Mouse (Mus musculus) urinary bladder, adult 2 months (tissue): ENCODE data around the gene Olfr630. TPM values are rescaled to one million over a fixed set of nuclear protein-coding genes. Genes with fewer than 3 reads are reported as not detected.
"Not testable (repeated sequence)": the region's sequence is repeated elsewhere in the genome, so short reads cannot be mapped to it uniquely, and the experiment has no call there.

ENCODE experiments used
- DNase-seq: peaks from one replicate; pipeline ENCODE4 v3.0.0; 2022; ENCODE audit warnings: low spot score
- polyA plus RNA-seq: library from polyadenylated mRNA; depleted of rRNA; stranded (reverse); fragments of >200 nt; gene quantifications from 2 replicates; pipeline ENCODE4 v1.2.3, GENCODE M21; 2012; rRNA removed

The Olfr630 gene
- not detected in 2 replicates for polyA plus RNA-seq

- DNase-seq: no peak
Observed at GRCm38 (mm10) chr7:103757233-103757632, at the start of gene Olfr630. TSS of gene Olfr630 (minus strand) at chr7:103757333.

- DNase-seq: no peak
Observed at GRCm38 (mm10) chr7:103806856-103807255, 49.7 kb upstream of the Olfr630 start.

- no peak for DNase-seq
Observed at GRCm38 (mm10) chr7:103792669-103793388, 35.7 kb upstream of the Olfr630 start.

GRCm38 (mm10) chr7:103791721-103792120 lies 34.6 kb upstream of the Olfr630 start, which contains the start of gene Olfr67:
TSS of gene Olfr67 (minus strand) at chr7:103791821.
- no peak for DNase-seq

GRCm38 (mm10) chr7:103779598-103779997 lies 22.5 kb upstream of the Olfr630 start, which contains the start of gene Olfr68:
TSS of gene Olfr68 (minus strand) at chr7:103779698.
- no peak for DNase-seq

GRCm38 (mm10) chr7:103777652-103778051 lies 20.5 kb upstream of the Olfr630 start:
- not testable (repeated sequence) for DNase-seq

GRCm38 (mm10) chr7:103771494-103771893 lies 14.4 kb upstream of the Olfr630 start, which contains the start of gene Olfr69:
TSS of gene Olfr69 (minus strand) at chr7:103771594.
- DNase-seq: no peak

GRCm38 (mm10) chr7:103767687-103768086 lies 10.6 kb upstream of the Olfr630 start:
- DNase-seq: not testable (repeated sequence)

GRCm38 (mm10) chr7:103762212-103762611 lies 5.1 kb upstream of the Olfr630 start:
- DNase-seq: not testable (repeated sequence)

- no peak for DNase-seq
Observed at GRCm38 (mm10) chr7:103744843-103745242, 12.3 kb downstream of the Olfr630 start, which contains the start of gene Olfr629. TSS of gene Olfr629 (minus strand) at chr7:103744943.

- DNase-seq: no peak
Observed at GRCm38 (mm10) chr7:103730074-103730473, 27.1 kb downstream of the Olfr630 start, which contains the start of gene Olfr628. TSS of gene Olfr628 (plus strand) at chr7:103730374.

- not testable (repeated sequence) for DNase-seq
Observed at GRCm38 (mm10) chr7:103716398-103716797, 40.7 kb downstream of the Olfr630 start.

- DNase-seq: no peak
Observed at GRCm38 (mm10) chr7:103714371-103714770, 42.8 kb downstream of the Olfr630 start, which contains the start of gene Olfr243. TSS of gene Olfr243 (plus strand) at chr7:103714671.

GRCm38 (mm10) chr7:103712024-103712423 lies 45.1 kb downstream of the Olfr630 start:
- DNase-seq: no peak

Other genes starting within 250 kb of the Olfr630 start
- not detected in 2 replicates for gene Olfr610, start 245.2 kb downstream of the Olfr630 start, polyA plus RNA-seq
- gene Olfr611, start 236.5 kb downstream of the Olfr630 start, polyA plus RNA-seq: not detected in 2 replicates
- gene Olfr612, start 214.6 kb downstream of the Olfr630 start, polyA plus RNA-seq: not detected in 2 replicates
- not detected in 2 replicates for gene Olfr613, start 209.3 kb downstream of the Olfr630 start, polyA plus RNA-seq
- gene Olfr615, start 201.3 kb downstream of the Olfr630 start, polyA plus RNA-seq: not detected in 2 replicates
- not detected in 2 replicates for gene Olfr616, start 188.2 kb downstream of the Olfr630 start, polyA plus RNA-seq
- gene Olfr617, start 184.3 kb downstream of the Olfr630 start, polyA plus RNA-seq: not detected in 2 replicates
- gene Olfr618, start 167.2 kb downstream of the Olfr630 start, polyA plus RNA-seq: not detected in 2 replicates
- not detected in 2 replicates for gene Olfr619, start 156.8 kb downstream of the Olfr630 start, polyA plus RNA-seq
- not detected in 2 replicates for gene Olfr620, start 144.8 kb downstream of the Olfr630 start, polyA plus RNA-seq
- not detected in 2 replicates for gene Olfr622, start 114.6 kb downstream of the Olfr630 start, polyA plus RNA-seq
- gene Olfr623, start 93.6 kb downstream of the Olfr630 start, polyA plus RNA-seq: not detected in 2 replicates
- gene Olfr624, start 86.1 kb downstream of the Olfr630 start, polyA plus RNA-seq: 0.01 and 0.03 TPM in 2 replicates
- not detected in 2 replicates for gene Olfr625-ps1, start 74.6 kb downstream of the Olfr630 start, polyA plus RNA-seq
- gene Olfr243, start 42.7 kb downstream of the Olfr630 start, polyA plus RNA-seq: not detected in 2 replicates
- not detected in 2 replicates for gene Olfr628, start 27.0 kb downstream of the Olfr630 start, polyA plus RNA-seq
- not detected in 2 replicates for gene Olfr629, start 12.4 kb downstream of the Olfr630 start, polyA plus RNA-seq
- gene Olfr69, start 14.3 kb upstream of the Olfr630 start, polyA plus RNA-seq: not detected in 2 replicates
- gene Olfr68, start 22.4 kb upstream of the Olfr630 start, polyA plus RNA-seq: not detected in 2 replicates
- gene Olfr67, start 34.5 kb upstream of the Olfr630 start, polyA plus RNA-seq: not detected in 2 replicates
- 33.8 and 35.3 TPM in 2 replicates for gene Hbb-bt, start 56.7 kb upstream of the Olfr630 start, polyA plus RNA-seq
- 257 and 296 TPM in 2 replicates for gene Hbb-bs, start 70.8 kb upstream of the Olfr630 start, polyA plus RNA-seq
- gene Hbb-bh2, start 83.2 kb upstream of the Olfr630 start, polyA plus RNA-seq: not detected in 2 replicates
- 0.15 and 0.18 TPM in 2 replicates for gene Hbb-bh1, start 85.8 kb upstream of the Olfr630 start, polyA plus RNA-seq
- 0.29 and 0.55 TPM in 2 replicates for gene Hbb-y, start 95.9 kb upstream of the Olfr630 start, polyA plus RNA-seq
- not detected in 2 replicates for gene Olfr66, start 128.9 kb upstream of the Olfr630 start, polyA plus RNA-seq
- gene Olfr64, start 137.2 kb upstream of the Olfr630 start, polyA plus RNA-seq: not detected in 2 replicates
- gene Olfr65, start 146.2 kb upstream of the Olfr630 start, polyA plus RNA-seq: not detected in 2 replicates
- gene Olfr631, start 171.5 kb upstream of the Olfr630 start, polyA plus RNA-seq: not detected in 2 replicates
- gene Olfr632, start 177.0 kb upstream of the Olfr630 start, polyA plus RNA-seq: not detected in 2 replicates
- gene Olfr633, start 187.1 kb upstream of the Olfr630 start, polyA plus RNA-seq: not detected in 2 replicates
- gene Olfr635, start 213.8 kb upstream of the Olfr630 start, polyA plus RNA-seq: not detected in 2 replicates
- gene Olfr638, start 241.4 kb upstream of the Olfr630 start, polyA plus RNA-seq: not detected in 2 replicates